Mouse (Mus musculus) retina, adult 2 months (tissue): ENCODE results near the gene D330020A13Rik.
A peak's percentile ranks its signal among the peaks of the same experiment; 100 is the strongest.
"Not testable (repeated sequence)": the region's sequence is repeated elsewhere in the genome, so short reads cannot be mapped to it uniquely, and the experiment has no call there.

Experiments used
- DNase-seq: peaks from one replicate; pipeline ENCODE4 v3.0.0-alpha.2; 2012; ENCODE audit warnings: low read depth, low spot score

D330020A13Rik gene

DNA sequence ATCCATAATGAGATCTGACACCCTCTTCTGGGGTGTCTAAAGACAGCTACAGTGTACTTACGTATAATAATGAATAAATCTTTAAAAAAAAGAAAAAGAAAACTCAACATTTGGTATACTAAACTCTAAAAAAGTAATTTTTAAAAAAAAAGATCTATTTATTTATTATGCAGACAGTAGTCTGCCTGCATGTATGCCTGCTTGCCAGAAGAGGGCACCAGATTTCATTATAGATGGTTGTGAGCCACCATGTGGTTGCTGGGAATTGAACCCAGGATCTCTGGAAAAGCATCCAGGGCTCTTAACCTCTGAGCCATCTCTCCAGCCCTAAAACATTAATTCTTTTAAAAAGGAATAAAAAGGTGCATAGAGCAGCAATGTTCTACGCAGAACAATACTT, 2.4 kb downstream of the D330020A13Rik start:
- DNase-seq, result not testable (repeated sequence)

DNA sequence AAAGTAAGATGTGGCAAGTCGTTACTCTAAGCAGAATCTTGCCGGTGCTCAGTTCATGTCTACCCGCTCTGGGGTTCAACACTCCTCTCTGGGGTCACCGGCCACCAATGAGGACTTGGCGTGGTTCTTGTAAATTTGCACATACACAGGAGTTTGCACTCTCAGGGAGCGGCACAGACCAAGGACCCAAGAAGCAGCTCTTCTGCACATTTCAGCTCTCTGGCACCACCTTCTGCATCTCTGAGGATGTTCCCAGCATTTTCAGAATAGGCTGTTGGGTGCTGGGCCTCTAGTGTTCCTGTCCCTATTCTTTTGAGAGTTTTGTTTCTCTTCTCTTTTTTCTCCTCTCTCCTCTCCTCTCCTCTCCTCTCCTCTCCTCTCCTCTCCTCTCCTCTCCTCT, 7.0 kb downstream of the D330020A13Rik start:
- no peak for DNase-seq

DNA sequence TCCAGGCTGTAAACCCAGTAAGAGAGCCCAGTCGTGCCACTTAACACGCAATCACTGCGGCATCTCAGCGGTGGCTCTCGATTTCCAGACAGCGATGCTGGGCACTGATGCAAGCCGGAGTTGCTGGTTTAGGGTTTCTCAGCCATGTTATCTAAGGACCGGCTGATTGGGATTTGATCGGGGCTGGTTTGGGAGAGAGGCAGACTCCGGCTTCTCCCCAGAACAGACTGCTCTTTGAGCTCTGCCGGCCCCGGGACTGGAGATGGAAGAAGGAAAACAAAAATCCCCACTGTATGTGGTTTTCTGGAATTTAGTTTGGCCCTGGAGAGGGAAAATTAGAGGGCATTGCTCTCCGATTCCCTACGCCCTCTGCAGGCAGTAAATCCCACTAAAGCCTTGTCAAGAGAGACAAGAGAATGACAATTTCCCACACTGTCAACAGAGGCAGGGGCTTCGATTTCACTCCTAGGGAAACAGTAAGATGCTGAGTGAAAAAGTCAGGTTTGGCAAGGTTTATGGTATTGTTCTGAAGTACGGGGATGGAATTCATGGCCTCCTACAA, 8.7 kb downstream of the D330020A13Rik start:
- DNase-seq, result no peak

GRCm38 (mm10) chr6:120306859-120307594, 12.9 kb downstream of the D330020A13Rik start:
- DNase-seq, result no peak

GRCm38 (mm10) chr6:120309338-120309737, 15.2 kb downstream of the D330020A13Rik start:
- DNase-seq, result no peak

DNA sequence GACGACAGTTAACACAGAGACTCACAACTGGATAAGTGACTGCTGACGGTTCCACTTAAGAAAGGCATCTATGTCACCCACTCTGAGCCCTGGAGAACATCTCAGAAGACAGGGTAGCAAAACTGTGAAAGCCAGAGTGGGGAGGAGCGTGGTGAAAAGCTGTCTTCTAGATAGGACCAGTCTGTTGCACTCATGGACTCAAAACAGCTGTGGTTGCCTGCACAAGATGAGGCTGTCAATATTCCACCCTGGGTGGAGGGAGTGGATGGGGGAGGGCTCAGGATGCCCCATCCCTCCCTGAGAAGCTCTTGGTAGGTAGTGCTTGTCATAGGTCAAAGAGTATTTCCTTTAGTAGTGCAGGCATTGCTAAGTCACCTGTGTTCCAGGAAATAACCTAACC, 15.6 kb downstream of the D330020A13Rik start:
- no peak for DNase-seq

DNA sequence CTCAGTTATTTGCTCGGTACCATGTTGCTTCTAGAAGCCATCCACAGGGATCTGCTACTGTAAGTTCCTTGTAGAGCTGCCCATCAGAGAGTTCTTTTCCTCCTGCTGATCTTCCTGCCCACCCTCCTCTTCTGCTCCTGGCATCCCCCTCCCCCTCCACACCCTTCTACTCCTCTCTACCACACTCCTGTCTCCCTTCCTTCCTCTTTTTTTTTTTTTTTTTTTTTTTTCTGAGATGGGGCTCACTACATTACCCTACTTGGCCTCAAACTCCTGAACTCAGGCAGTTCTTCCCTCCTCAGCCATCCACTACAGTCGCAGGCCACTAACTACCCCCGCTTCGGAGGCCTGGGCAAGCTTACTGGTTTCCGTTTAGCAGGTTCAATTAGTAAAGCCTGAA, 18.3 kb downstream of the D330020A13Rik start:
- no peak for DNase-seq

- DNase-seq, result no peak
Observed at GRCm38 (mm10) chr6:120318303-120318940, 24.3 kb downstream of the D330020A13Rik start.

DNA sequence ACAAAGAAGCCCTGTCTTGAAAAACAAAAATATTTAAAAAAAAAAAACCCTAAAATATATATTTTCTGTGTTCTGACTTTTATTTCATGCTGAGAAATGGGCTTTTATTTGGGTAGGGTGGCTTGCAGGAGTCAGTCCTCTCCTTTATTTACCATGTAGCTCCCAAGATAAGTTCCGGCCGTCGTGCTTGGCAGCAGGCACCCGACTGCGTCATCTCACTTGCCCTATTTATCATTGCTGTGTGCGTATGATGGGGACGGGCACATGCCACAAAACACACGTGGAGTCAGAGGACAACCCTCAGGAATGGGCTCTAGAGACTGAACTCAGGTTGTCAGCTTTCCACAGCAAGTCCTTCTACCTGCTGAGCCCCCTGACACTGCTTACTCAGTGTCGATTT, 25.0 kb downstream of the D330020A13Rik start:
- DNase-seq, result no peak

DNA sequence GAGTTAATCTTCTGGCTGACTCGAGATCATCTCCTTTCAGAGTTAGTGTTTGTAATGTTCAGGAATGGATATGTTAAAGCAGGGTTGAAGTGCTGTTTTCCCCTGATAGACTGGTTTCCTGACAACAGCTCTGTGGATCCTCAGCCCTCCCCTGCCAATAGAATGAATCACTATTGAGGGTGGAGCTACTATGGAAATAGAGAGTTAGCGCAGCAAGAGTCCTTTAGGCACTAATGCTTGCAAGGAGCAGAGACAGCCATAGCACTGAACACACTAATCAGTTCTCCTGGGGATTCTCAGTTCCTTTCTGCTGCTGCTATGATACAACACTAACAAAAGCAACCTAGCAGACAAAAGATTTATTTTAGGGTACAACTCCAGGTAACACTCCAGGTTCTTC, 26.2 kb downstream of the D330020A13Rik start:
- no peak for DNase-seq

DNA sequence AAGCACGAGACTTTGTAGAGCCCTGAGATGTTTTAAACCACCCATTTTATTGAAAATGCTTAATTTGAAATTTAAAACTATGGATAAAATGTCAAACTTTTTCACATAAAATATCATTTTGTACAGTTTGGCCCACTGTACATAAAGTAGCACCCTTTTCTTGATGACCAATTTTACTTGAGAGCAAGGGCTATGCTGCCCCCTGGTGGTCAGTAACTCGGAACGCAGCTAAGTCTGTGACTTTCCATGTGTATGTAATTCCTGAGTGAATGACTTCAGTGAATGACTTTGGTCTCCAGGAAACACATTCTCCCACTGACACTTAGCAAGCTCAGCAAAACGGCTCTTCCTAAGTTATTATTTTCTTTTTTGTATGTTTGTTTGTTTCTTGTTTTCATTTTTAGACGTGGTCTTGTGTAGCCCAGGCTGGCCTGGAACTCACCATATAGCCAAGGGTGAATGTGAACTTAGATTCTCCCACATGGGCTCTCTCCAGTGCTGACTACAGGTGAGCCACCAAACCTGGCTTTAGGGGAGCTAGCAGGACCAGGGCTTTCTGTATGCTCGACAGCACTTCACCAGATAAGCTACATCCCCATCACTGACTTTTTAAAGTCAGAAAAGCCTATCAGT, 30.2 kb downstream of the D330020A13Rik start:
- DNase-seq, result peak; percentile 67

DNA sequence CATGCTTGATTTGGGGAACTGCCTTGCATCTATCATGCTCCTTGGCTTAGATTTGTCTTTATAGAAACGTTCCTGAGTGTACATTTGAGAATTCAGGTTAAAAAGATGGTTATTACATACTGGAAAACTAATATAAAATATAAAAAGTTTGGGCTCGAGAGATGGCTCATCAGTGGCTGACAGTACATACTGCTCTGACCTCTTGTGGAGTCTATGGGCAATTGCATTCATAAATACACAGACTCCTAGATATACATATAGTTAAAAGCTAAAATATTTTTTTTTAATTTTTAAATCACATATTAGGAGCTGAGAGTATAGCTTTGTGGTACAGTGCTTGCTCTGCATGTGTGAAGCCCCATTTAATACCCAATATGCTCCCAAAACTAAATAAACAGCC, 38.2 kb downstream of the D330020A13Rik start:
- no peak for DNase-seq

- DNase-seq, result no peak
Observed at GRCm38 (mm10) chr6:120343992-120344391, 49.8 kb downstream of the D330020A13Rik start.
